Mouse (Mus musculus) MN1 (cell line): ENCODE data around the gene Birc5.
"Not testable (repeated sequence)": the region's sequence is repeated elsewhere in the genome, so short reads cannot be mapped to it uniquely, and the experiment has no call there.

Experiments
- DNase-seq: peaks from one replicate; pipeline ENCODE4 v3.0.0-alpha.2; 2016; ENCODE audit warnings: low spot score

The Birc5 gene

DNA sequence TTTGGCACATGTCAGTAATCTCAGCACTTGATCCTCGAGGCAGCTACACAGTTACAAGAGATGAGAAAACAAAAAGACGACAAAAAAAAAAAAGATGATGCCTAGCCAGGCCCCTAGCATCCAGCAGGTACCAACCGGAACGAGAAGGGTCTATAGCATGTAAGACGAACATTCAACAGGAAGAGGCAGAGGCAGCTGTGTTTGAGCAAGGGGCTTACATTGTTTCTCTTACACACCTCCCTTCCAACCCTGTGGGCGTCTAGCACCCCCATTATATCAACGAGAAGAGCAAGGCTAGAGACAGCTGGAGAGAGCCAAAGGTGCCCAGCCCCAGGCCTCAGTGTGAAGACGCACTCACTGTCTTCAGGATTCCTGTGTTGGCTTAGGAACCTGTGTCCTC, 22.1 kb upstream of the Birc5 start:
- DNase-seq = no peak

DNA sequence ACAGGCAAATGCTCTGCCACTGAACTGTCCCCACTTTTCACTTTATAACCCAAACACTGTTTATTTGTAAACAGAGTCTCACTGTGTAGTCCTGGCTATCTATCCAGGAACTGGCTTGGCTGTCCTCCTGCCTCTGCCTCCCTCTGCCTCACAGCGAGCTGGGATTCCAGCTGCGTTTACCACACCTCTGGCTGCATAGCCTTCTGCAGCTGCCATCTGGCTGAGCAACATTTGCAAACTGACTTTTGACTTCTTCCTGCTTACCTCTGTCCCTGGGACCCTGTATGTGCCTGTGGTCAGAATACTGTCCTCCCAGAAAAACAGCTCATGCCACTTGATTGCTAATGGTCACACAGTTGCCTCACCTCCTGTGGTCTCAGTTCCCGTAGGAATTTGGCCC, 21.7 kb upstream of the Birc5 start:
- DNase-seq = no peak

DNA sequence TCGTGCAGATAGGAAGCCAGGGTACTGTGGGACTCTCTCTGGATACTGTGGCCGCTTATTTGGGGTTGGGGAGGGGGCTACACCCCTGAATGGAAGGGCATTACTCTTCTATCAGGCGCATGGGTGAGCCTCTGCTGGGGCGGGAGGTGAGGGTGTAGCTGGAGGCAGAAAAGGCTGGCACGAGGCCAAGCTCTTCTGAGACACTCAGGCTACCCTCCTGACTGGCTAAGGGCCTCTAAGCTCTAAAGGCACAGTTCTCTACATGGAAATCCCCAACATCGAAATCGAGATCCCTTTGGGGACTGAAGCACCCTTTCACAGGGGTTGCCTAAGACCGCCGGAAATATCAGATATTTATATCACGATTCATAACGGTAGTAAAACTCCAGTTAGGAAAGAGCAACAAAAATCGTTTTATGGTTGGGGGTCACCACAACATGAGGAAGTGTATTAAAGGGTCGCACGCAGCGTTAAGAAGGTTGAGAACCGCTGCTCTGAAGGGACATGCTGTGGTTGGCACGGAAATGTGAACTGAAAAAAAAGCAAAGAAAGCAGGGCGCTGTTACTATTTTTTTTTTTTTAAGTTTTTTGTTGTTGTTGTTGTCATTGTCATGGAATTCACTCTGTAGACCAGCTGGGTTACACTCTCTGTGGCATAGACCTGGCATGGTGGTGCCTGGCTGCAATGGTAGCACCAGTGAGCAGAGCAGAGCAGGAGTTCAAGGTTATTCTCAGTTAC, 20.7 kb upstream of the Birc5 start:
- peak; percentile 51 for DNase-seq

DNA sequence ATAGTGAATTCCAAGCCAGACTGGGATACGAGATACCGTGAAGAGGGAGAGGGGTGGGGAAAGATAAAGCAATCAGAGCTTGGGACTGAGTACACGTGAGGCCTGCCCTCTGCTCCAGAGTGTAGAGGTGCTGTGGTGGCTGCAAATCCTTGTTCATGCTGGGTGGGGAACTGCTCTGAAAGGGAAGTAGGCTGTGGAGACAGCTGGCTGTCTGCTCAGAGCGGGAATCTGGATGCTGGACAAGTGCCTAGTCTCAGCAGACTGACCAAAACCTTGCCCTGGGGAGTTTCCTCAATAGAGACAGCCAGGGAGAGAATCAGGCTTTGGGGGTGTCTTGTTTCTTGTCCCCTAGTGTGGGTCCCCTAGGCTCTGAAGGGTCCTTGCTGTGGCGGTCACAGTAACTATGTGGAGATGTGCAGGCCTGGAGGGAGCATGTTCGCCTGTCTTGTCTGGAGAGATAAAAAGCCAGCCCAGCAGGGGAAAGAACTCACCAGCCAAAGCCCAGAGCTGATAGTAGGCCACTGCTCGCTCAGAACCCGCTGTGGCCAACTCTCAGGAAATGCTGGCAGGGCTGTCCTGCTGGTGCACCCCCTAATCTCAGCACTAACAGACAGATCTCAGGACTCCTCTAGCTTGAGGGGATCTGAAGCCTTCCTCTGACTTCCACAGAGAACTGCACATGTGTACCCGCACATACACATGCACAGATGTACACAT, 20.0 kb upstream of the Birc5 start:
- no peak for DNase-seq

DNA sequence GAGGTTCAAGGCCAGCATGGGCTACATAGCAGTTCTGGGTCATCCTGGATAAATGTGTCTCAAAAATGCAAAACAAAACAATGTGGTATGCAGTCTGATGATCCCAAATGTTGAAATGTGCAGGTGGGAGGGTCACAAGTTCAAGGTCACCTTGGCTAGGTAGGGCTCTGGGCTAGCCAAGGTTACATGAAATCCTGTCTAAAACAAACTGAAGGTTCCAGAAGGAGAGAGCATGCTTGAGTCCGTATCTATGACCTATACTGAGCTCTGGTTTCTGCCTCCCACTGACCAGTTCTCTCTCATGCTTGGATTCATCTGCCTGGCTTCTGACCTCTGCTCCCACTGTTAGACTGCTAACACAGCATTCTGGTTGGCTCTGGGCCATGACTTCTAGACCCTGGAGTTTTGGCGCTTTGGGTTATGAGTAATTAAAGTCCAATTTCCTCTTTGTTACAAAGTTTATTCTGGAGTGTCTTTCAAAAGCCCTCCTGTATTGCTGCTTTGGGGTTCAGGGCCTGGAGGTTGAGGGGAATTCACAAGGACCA, 19.3 kb upstream of the Birc5 start:
- DNase-seq = no peak

DNA sequence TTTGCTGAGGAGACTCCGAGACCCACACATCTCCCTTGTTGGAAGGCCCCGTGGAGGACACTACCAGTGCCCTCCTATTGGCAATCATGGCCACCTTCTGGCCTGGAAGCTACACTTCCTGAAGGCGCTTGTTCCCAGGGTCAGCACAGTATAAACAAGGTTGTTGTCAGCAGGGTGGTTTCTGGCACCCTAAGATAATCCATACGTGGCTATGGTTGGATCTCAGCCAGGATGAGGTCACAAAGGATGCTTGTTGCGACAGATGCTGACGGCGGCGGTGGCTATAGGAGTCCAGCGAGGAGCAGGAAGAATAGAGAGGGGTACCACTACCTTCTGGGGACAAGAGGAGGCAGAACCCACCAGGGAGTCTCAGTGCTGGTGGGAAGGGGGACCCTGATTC, 18.6 kb upstream of the Birc5 start:
- peak; percentile 56 for DNase-seq

DNA sequence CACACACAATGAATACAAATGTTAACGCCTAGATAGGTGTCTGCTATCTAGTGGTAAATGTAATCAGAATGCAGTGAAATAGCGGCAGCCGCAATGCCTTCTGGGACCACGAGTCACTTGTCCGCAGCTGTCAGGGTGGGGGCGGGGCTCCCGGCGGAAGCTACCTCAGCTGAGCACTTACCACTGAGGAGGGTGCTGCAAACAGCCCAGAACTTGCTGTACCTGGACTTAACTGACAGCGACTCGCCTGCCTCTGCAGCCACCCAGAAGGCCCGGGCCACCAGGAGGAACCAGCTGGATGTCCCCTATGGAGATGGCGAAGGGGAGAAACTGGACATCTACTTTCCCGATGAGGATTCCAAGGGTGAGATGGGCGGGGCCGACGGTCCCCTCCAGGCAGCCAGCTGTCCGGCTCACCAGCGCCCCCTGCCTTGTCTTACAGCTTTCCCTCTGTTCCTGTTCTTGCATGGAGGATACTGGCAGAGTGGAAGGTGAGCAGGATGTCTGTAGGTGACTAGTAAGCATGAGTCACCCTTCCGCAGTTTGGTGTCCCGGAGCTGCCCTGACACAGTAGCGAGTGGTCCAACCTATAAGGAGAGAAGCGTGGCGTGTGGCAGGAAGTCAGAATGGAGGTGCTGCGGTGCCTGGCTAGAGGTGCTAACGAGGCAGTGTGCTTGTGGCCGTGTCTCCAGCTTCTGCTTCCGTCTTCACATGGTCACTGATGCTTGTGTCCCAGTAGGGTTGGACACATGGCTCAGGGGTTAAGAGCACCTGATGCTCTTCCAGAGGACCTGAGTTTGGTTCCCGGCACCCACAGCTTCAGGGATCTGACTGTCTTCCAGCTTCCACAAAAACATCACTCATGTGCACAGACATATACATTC, 16.7 kb upstream of the Birc5 start:
- no peak for DNase-seq

DNA sequence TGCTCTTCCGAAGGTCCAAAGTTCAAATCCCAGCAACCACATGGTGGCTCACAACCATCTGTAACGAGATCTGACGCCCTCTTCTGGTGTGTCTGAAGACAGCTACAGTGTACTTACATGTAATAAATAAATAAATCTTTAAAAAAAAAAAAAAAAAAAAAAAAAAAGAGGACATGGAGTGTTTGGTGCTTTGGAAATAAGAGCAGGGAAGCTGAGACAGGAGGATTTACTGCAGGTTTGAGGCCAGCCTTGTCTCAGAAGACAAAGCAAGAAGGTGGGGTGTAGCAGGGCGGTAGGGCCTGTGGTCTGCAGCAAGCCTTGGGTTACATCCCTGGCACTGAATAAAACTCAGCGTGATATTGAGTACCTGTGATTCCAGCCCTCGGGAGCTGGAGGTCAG, 15.5 kb upstream of the Birc5 start:
- not testable (repeated sequence) for DNase-seq

DNA sequence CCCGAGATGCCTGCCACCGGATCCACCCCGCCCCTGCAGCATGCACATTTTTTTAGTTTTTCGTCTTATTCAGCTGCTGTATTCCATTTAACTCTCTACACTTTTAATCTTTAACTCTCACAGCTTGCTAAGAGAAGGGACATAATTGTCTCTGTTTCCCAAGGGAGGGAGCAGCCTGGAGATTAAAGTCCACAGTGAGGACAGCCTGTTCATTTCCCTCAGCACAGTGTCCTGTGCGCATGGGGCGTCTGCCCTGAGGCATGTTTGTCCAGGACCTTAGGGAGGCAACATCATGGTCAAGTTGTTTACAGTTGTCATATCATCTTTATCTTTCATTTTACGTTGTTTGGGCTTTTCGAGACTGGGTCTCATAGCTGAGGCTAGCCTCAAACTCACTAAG, 15.0 kb upstream of the Birc5 start:
- no peak for DNase-seq

DNA sequence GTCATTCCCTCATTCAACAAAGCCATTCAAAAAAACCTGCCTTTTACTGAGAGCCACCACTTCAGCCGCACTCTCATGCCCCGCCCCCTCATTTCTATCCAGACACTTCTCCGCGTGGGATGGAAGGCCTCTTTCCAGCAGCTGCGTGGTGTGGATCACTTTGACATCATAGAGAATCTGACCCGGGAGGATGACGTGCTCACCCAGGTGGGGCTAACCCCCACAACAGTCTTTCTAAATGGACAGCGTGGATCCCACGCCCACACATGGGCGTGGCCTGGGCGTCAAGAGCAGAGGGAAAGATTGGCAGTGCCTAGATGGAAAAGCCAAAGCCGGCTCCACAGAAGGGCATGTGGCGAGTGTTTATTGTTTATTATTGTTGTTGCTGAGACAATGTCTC, 12.7 kb upstream of the Birc5 start:
- DNase-seq = no peak

DNA sequence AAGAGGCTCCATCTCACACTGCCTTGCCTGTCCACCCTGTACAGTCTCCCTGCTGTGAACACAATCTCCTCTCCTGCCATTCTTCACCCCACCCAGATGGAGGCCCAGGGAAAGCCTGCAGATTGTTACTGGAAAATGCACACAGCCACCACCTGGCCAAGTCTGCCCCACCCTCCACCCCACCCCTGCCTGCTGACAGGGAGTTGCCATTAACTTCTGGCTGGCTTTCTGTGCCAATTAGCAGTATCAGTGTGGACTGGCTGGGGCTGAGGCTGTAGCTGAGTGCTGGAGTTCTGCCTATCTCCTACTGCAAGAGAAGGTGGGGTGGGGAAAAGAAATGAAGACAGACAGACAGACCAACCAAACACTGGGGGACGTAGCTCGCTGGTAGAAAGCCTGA, 10.5 kb upstream of the Birc5 start:
- no peak for DNase-seq

DNA sequence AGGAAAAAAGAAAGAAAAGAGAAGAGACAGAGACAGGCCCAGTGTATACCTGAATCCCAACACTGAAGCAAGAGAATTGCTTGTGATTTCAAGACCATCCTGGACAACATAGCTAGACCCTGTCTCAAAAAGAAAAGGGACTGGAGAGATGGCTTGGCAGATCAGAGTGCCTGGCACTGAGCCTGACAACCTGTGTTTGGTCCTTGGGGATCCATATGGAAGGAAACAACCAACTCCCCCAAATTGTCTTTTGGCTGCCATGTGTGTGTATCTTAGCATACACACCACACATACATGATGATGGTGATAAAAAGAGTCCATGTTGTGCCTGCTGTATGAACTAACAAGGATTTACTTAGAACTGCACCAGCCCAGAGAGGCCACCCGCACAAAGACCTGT, 10.0 kb upstream of the Birc5 start:
- DNase-seq = no peak

DNA sequence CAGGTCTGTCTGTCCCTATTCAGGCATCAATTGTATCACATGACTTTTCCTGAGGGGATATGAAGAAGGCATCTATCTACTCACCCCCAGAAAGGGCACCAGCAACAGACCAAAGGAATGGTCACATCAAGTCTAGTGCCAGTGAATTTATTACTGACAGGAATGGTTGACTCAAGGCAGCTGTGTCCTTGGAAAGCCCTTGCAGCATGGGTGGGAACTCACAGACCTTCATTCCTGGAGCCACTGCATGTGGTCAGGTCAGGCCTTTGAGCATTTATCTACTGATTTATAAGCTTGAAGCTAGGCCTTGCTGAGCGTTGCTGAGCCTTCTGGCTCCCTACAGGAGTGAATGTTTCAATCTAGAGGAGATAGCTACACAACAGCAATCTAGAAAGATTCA, 8.1 kb upstream of the Birc5 start:
- DNase-seq = no peak

DNA sequence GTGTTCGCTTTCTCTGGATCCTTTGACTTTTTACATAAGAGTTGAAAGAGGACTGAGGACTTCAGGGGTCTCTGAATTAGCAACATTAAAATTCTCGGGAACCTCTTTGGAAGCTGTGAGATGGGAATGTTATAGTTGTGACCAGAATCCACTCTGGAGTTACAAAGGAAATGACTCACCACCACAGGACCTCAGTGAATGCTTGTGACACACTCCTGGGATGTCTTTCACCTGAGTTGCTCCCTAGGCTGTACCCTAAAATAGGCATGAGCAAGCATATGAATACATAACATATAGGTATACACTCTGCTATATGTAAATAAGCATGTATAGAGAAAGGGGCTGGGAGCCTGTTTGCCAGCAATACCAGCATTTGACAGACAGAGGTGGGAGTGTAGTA, 5.6 kb upstream of the Birc5 start:
- no peak for DNase-seq

DNA sequence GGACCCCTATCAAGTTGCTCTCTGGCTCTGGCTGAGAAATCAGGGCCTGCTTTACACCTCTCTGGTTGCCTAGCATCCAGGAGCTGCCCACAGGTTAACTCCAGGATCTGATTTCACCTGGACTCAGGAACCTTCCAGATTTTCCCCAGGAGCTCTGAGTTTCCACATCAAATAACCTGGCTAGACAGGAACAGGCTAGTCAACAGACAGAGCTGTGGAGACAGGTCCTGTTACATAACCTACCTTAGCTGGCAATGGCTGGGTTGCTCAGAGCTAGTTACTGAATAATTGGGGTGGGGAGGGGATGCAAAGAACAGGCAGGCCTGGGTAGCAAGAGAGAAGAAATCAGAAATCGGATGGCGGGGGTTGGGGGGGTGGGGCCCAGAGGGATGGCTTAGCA, 4.1 kb upstream of the Birc5 start:
- no peak for DNase-seq

DNA sequence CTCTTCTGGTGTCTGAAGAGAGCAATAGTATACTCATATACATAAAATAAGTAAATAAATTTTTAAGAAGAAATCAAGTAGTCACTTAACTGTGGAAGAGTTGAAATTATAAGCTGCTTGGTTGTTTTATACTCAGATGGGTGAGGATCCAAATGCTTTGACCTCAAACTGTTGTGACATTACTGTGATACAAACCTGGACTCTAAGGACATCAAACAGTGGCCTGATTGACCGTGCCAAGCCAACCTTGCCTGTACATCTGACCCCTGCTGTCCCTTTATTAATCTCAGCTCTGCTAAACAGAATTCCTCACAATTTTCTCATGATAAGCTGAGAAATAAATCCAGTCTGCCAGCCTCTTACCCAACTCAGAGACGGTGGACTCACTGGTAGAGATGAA, 3.4 kb upstream of the Birc5 start:
- no peak for DNase-seq

DNA sequence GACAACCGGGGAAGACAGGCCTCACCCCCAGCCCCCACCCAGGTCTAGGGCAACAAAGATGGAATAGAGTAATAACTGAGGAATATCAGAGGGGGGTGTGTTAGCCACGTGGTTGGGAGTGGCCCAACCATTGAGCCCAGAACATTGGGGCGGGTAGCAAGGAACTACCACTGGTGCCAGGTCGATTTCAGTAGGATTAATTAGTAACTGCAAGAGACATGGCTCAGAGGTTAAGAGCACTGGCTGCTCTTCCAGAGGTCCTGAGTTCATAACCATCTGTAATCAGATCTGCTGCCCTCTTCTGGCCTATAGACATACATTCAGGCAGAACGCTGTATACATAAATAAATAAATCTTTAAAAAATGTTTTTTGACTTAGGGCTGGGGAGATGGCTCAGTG, 2.4 kb upstream of the Birc5 start:
- DNase-seq = no peak

DNA sequence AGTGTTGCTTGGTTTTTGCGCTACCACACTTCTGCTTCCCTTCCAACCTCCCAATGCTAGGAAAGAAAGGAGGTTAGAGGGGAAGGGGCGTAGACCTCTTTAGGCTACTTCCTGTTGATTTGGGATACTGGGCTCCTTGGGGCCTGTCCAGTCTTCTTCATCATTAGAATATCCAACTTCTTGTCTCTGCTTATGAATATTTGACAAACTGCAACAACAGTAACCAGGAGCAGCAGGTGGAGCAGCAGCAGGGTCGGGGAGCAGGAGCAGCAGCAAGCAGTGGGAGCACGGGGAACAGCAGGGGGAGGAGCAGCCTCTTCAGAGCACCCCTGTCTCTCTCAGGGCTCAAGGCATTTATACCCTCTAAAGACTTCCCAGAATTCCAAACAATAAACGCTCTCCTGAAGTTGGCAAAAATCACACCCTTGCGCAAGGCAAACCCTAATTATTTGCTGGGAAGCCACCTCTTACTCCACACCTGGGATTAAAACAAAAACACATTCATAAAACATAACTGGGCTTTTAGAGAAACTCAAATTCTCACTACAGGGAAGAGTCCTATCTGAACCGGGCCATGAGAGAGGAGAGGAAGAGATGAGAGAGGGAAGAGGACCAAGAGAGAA, 1.3 kb upstream of the Birc5 start:
- DNase-seq = no peak

DNA sequence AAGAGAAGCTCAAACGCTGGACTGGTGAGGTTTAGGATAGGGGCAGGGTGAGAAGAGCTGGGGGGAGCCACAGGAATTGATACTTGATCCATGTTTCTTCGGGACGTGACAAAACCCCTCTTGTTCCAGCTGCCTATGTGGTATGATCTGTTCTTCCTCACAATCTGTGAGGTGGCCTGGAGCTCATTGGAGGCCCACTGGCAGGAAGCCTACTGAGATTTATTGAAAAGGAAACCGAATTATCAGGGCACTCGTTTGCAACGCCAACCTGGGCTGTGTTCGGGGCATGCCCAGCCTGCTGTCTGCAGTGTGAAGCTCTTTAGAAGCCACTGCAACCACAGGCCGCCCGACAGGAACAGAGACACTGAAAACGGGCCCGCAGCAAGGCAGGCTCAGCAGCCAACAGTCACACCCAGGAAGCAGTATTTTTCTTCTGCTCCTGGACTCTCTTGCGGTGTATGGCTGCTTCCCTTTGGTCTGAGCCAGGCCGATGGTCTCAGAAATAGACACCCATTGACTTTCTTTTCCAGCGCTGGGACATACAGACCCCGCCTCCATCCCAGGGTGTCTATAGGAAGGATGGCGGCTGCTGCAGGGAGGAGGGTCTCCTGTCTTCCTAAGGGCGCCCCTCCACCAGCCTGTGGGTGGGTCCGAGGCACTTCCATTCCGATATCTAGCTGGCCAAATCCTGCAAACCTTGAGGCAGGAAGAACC, 623 bp upstream of the Birc5 start:
- peak; percentile 58 for DNase-seq

DNA sequence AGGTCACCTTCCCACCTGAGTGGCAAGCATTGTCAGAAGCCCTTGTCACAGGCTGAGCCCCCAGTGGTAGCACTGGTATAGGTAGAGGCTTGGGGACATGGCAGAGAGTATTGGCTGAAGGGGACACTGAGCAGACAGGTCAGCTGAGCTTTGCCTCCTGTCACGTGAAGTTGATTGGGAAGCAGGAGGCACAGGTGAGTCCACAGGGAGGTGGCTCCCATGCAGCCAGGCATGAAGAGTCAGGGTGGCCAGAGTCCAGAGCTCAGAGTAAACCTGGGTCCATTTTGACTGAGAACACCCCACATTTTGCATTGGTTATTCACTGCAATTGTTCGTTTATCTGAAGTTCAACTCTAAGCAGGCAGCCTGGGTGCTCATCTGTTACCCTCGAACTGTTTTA, 3.8 kb downstream of the Birc5 start:
- no peak for DNase-seq

DNA sequence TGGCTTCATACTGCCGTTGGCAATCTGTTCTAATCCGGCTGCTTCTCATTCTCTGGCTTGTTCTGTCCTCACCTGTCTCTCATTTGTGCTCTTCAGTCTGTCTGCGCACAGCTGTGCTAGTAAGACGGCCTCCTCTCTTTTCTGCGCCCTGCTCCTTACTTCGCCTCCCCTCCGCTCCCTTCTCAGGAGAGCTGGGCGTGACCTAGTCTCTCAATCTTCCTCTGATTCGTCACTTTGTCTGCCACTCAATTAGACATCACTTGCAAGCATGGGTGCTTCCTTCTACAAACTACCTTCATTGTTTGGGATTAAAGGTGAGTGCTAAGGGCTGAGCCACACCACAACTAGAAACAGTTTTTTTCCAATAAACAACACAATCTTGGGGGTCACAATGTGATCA, 5.2 kb downstream of the Birc5 start:
- DNase-seq = no peak

DNA sequence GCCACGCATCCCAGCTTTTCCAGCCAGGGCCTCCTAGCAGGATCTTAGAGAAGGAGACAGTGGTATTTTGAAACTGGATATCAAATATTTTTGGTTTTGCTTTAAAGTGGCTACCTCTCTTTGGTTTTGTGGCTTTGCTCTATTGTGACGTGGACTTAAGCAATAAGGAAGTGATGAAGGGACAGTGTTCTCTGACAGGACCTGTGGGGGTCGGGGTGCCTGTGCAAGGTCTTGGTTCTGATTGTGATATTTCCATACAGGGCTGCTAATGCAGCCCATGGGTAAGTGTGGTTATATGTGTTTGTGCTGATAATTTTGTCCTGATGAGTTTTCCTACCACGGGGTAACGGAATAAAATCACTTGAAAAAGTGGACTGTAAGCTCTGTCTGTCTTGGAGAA, 6.3 kb downstream of the Birc5 start:
- no peak for DNase-seq
